Mouse (Mus musculus) forebrain, embryonic 11.5 days (tissue): ENCODE measurements around the gene Phf20. TPM values are rescaled to one million over a fixed set of nuclear protein-coding genes. Genes with fewer than 3 reads are reported as not detected.

Experiments used
- ATAC-seq: fragments of 200-750 bp; cut with Nextera tagmentation; replicated peaks from 2 replicates; pipeline ENCODE4 v1.8.0; 2017; ENCODE audit warnings: moderate TSS enrichment; ENCODE audit not compliant: low FRiP score
- DNase-seq: peaks from one replicate; pipeline ENCODE4 v3.0.0-alpha.2; 2017; ENCODE audit warnings: low spot score
- H3K27ac ChIP-seq: fragments of 300-500 bp; sonication (generic); 2 replicates; pipeline ENCODE4 v1.5.1; 2014; ENCODE audit warnings: low read depth, low read length
- H3K27me3 ChIP-seq: fragments of 300-500 bp; sonication (generic); 2 replicates; pipeline ENCODE4 v1.6.1; 2014; ENCODE audit warnings: mild to moderate bottlenecking, low read length, mixed read lengths; ENCODE audit not compliant: control insufficient read depth, insufficient read depth
- H3K36me3 ChIP-seq: fragments of 300-500 bp; sonication (generic); 2 replicates; pipeline ENCODE4 v1.6.1; 2014; ENCODE audit warnings: mild to moderate bottlenecking, low read length, moderate library complexity, mixed read lengths; ENCODE audit not compliant: control insufficient read depth, insufficient read depth
- H3K4me1 ChIP-seq: fragments of 300-500 bp; sonication (generic); replicated peaks from 2 replicates; pipeline ENCODE4 v1.6.1; 2014; ENCODE audit warnings: low read length, mixed read lengths; ENCODE audit not compliant: control insufficient read depth, insufficient read depth
- H3K4me2 ChIP-seq: fragments of 300-500 bp; sonication (generic); 2 replicates; pipeline ENCODE4 v1.6.1; 2014; ENCODE audit warnings: low read depth, mild to moderate bottlenecking, low read length, moderate library complexity, mixed read lengths; ENCODE audit not compliant: severe bottlenecking
- H3K4me3 ChIP-seq: fragments of 300-500 bp; sonication (generic); 2 replicates; pipeline ENCODE4 v1.5.1; 2014; ENCODE audit warnings: low read depth, low read length
- H3K9ac ChIP-seq: fragments of 300-500 bp; sonication (generic); 2 replicates; pipeline ENCODE4 v1.6.1; 2014; ENCODE audit warnings: low read length
- H3K9me3 ChIP-seq: fragments of 300-500 bp; sonication (generic); 2 replicates; pipeline ENCODE4 v1.6.1; 2016; ENCODE audit warnings: low read length, mixed read lengths; ENCODE audit not compliant: control insufficient read depth
- WGBS: fragments of 180-500 bp; shearing (Covaris S2); extraction: QIAGEN DNeasy Blood & Tissue Kit; methylation state at CpG from one replicate; pipeline ENCODE4 v1.1.7; 2014; 5-methylcytosine and 5-hydroxymethylcytosine counted together
- polyA plus RNA-seq: library from polyadenylated mRNA; unstranded; fragments of >200 nt; fragmentation: Nextera tagmentation; extraction: Ambion mirVana; gene quantifications from 2 replicates; pipeline ENCODE4 v1.2.1, GENCODE M21; 2014

The Phf20 gene
- polyA plus RNA-seq, 1 experiment from 2014 or later: 92.9 TPM

GRCm38 (mm10) chr2:156267636-156268035 is 71.4 kb downstream of the Phf20 start:
- Histone ChIP-seq H3K9me3 (no peaks in the 10 kb centered on the region), H3K4me3 (no peak overlapping the region), H3K9ac (no peak overlapping the region), H3K27ac (no peak overlapping the region), H3K4me1 (no peaks in the 10 kb centered on the region), H3K36me3 (no peaks in the 10 kb centered on the region; the same call in 1 of the 2 replicates), H3K27me3 (no peaks in the 10 kb centered on the region), H3K4me2 (no peak overlapping the region)
- ATAC-seq (no peak), DNase-seq (no peak)
- 92% methylated on average over 9 of the region's 9 CpGs for WGBS

- DNase-seq: no peak
- Histone ChIP-seq H3K36me3 (peaks cover 2% of the 10 kb centered on the region; the same call in 1 of the 2 replicates), H3K4me3 (no peak overlapping the region), H3K4me2 (no peak overlapping the region), H3K4me1 (no peaks in the 10 kb centered on the region), H3K9ac (no peak overlapping the region), H3K27me3 (no peaks in the 10 kb centered on the region), H3K27ac (no peak overlapping the region), H3K9me3 (no peaks in the 10 kb centered on the region)
- WGBS: 98% methylated on average over 6 of the region's 6 CpGs
- no peak for ATAC-seq
Observed at GRCm38 (mm10) chr2:156272553-156272952, 76.3 kb downstream of the Phf20 start.

GRCm38 (mm10) chr2:156278226-156279017 is 82.2 kb downstream of the Phf20 start:
- no peak overlapping the region for H3K27ac ChIP-seq
- H3K36me3 ChIP-seq: peaks cover 2% of the 10 kb centered on the region; the same call in 1 of the 2 replicates
- WGBS: 80% methylated on average over 4 of the region's 4 CpGs
- H3K27me3 ChIP-seq: no peaks in the 10 kb centered on the region
- ATAC-seq: no peak
- H3K4me1 ChIP-seq: no peaks in the 10 kb centered on the region
- DNase-seq: peak; percentile 81
- H3K9ac ChIP-seq: no peak overlapping the region
- H3K4me3 ChIP-seq: no peak overlapping the region
- H3K4me2 ChIP-seq: no peak overlapping the region
- no peaks in the 10 kb centered on the region for H3K9me3 ChIP-seq

GRCm38 (mm10) chr2:156281227-156281626 is 85.0 kb downstream of the Phf20 start:
- Histone ChIP-seq H3K4me3 (no peak overlapping the region), H3K9ac (no peak overlapping the region), H3K9me3 (no peaks in the 10 kb centered on the region), H3K27ac (no peak overlapping the region), H3K36me3 (no peaks in the 10 kb centered on the region; the same call in 1 of the 2 replicates), H3K27me3 (no peaks in the 10 kb centered on the region), H3K4me2 (no peak overlapping the region), H3K4me1 (no peaks in the 10 kb centered on the region)
- DNase-seq (no peak), ATAC-seq (no peak)
- 89% methylated on average over 4 of the region's 4 CpGs for WGBS

- ATAC-seq (no peak), DNase-seq (no peak)
- Histone ChIP-seq H3K9ac (no peak overlapping the region), H3K4me2 (no peak overlapping the region), H3K9me3 (no peaks in the 10 kb centered on the region), H3K36me3 (no peaks in the 10 kb centered on the region; the same call in 1 of the 2 replicates), H3K27me3 (no peaks in the 10 kb centered on the region), H3K4me1 (no peaks in the 10 kb centered on the region), H3K27ac (no peak overlapping the region), H3K4me3 (no peak overlapping the region)
- 85% methylated on average over 2 of the region's 2 CpGs for WGBS
Observed at GRCm38 (mm10) chr2:156285161-156285560, 88.9 kb downstream of the Phf20 start.

- Histone ChIP-seq H3K9ac (no peak overlapping the region), H3K9me3 (no peaks in the 10 kb centered on the region), H3K36me3 (no peaks in the 10 kb centered on the region; the same call in 1 of the 2 replicates), H3K27ac (no peak overlapping the region), H3K4me2 (no peak overlapping the region), H3K4me3 (no peak overlapping the region), H3K4me1 (no peaks in the 10 kb centered on the region), H3K27me3 (no peaks in the 10 kb centered on the region)
- DNase-seq (no peak), ATAC-seq (no peak)
- 93% methylated on average over 4 of the region's 4 CpGs for WGBS
Observed at GRCm38 (mm10) chr2:156286733-156287132, 90.5 kb downstream of the Phf20 start.

- H3K4me2 ChIP-seq: no peak overlapping the region
- H3K27ac ChIP-seq: no peak overlapping the region
- no peaks in the 10 kb centered on the region for H3K27me3 ChIP-seq
- no peaks in the 10 kb centered on the region for H3K4me1 ChIP-seq
- WGBS: 98% methylated on average over 2 of the region's 2 CpGs
- no peaks in the 10 kb centered on the region for H3K9me3 ChIP-seq
- DNase-seq (no peak), ATAC-seq (no peak)
- no peak overlapping the region for H3K4me3 ChIP-seq
- H3K9ac ChIP-seq: no peak overlapping the region
- no peaks in the 10 kb centered on the region; the same call in 1 of the 2 replicates for H3K36me3 ChIP-seq
Observed at GRCm38 (mm10) chr2:156288222-156288621, 92.0 kb downstream of the Phf20 start.

- no peak for ATAC-seq
- no peaks in the 10 kb centered on the region; the same call in 1 of the 2 replicates for H3K36me3 ChIP-seq
Observed at GRCm38 (mm10) chr2:156289552-156290160, 93.4 kb downstream of the Phf20 start.

More at GRCm38 (mm10) chr2:156289552-156290160, 93.4 kb downstream of the Phf20 start:
- Histone ChIP-seq H3K9ac (no peak overlapping the region), H3K9me3 (no peaks in the 10 kb centered on the region), H3K4me2 (no peak overlapping the region), H3K4me3 (no peak overlapping the region), H3K27me3 (no peaks in the 10 kb centered on the region), H3K27ac (no peak overlapping the region), H3K4me1 (no peaks in the 10 kb centered on the region)
- DNase-seq: no peak
- 85% methylated on average over 2 of the region's 2 CpGs for WGBS
